Mouse (Mus musculus) heart, adult 2 months (tissue): ENCODE data around the gene Myh7b.

Source experiments
- CTCF ChIP-seq: fragments of 200-600 bp; IDR thresholded peaks from 2 replicates; pipeline ENCODE4 v1.8.1; 2022; ENCODE audit warnings: antibody characterized with exemption, mild to moderate bottlenecking, moderate library complexity
- EP300 ChIP-seq: fragments of 200-500 bp; IDR thresholded peaks from 2 replicates; pipeline ENCODE4 v1.6.1; 2011; ENCODE audit warnings: low read depth, low read length, control low read depth; ENCODE audit not compliant: insufficient read depth
- POLR2A ChIP-seq: fragments of 200-500 bp; IDR thresholded peaks from 2 replicates; pipeline ENCODE4 v1.6.1; 2011; ENCODE audit warnings: mild to moderate bottlenecking, low read depth, low read length, control low read depth; ENCODE audit not compliant: insufficient read depth

DNA sequence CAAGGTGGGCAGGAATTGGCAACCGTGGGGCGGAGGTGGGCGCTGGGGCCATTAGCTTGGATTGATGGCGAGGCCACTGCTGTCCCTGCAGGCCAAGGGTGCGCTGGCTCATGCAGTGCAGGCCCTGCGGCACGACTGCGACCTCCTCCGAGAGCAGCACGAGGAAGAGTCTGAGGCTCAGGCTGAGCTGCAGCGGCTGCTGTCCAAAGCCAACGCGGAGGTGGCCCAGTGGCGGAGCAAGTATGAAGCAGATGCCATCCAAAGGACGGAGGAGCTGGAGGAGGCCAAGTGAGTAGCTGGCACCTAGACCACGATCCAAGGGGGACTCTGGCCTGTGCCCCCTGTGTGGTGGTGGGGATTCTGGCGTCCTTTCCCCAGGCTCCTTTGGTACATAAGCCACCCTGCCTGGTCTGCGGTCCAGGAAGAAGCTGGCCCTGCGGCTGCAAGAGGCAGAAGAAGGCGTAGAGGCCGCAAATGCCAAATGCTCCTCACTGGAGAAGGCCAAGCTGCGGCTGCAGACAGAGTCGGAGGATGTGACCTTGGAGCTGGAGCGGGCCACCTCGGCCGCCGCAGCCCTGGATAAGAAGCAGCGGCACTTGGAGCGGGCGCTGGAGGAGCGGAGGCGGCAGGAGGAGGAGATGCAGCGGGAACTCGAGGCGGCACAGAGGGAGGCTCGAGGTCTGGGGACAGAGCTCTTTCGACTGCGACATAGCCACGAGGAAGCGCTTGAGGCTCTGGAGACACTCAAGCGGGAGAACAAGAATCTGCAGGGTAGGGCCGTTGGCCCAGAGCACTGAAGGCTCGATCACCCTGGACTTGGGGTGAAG lies 19.8 kb downstream of the Myh7b start:
- TF ChIP-seq POLR2A (no peak), CTCF (no peak), EP300 (no peak)
